Mouse (Mus musculus) intestine, embryonic 15.5 days (tissue): ENCODE results near the gene Prr15l. TPM values are rescaled to one million over a fixed set of nuclear protein-coding genes. Genes with fewer than 3 reads are reported as not detected.

Source experiments
- ATAC-seq: fragments of 200-750 bp; cut with Nextera tagmentation; 2 replicates; pipeline ENCODE4 v1.8.0; 2017; ENCODE audit warnings: moderate TSS enrichment, moderate library complexity
- H3K27ac ChIP-seq: fragments of 300-500 bp; sonication (generic); 2 replicates; pipeline ENCODE4 v1.5.1; 2015; ENCODE audit warnings: mild to moderate bottlenecking, inconsistent platforms
- H3K27me3 ChIP-seq: fragments of 300-500 bp; sonication (generic); replicated peaks from 2 replicates; pipeline ENCODE4 v1.6.1; 2015; ENCODE audit warnings: inconsistent platforms
- H3K36me3 ChIP-seq: fragments of 300-500 bp; sonication (generic); 2 replicates; pipeline ENCODE4 v1.6.1; 2015; ENCODE audit warnings: inconsistent platforms
- H3K4me1 ChIP-seq: fragments of 300-500 bp; sonication (generic); replicated peaks from 2 replicates; pipeline ENCODE4 v1.6.1; 2015; ENCODE audit warnings: inconsistent platforms
- H3K4me2 ChIP-seq: fragments of 300-500 bp; sonication (generic); replicated peaks from 2 replicates; pipeline ENCODE4 v1.6.1; 2015; ENCODE audit warnings: mild to moderate bottlenecking, inconsistent platforms
- H3K4me3 ChIP-seq: fragments of 300-500 bp; sonication (generic); replicated peaks from 2 replicates; pipeline ENCODE4 v1.5.1; 2015; ENCODE audit warnings: inconsistent platforms
- H3K9ac ChIP-seq: fragments of 300-500 bp; sonication (generic); 2 replicates; pipeline ENCODE4 v1.6.1; 2015; ENCODE audit warnings: inconsistent platforms
- H3K9me3 ChIP-seq: fragments of 300-500 bp; sonication (generic); 2 replicates; pipeline ENCODE4 v1.6.1; 2016; ENCODE audit warnings: inconsistent platforms
- WGBS: fragments of 180-500 bp; shearing (Covaris S2); methylation state at CpG from one replicate; pipeline ENCODE4 v1.1.7; 2015; 5-methylcytosine and 5-hydroxymethylcytosine counted together
- polyA plus RNA-seq: library from polyadenylated mRNA; unstranded; fragments of >200 nt; fragmentation: Nextera tagmentation; extraction: Ambion mirVana; gene quantifications from 2 replicates; pipeline ENCODE4 v1.2.1, GENCODE M21; 2015

The Prr15l gene
- polyA plus RNA-seq, 1 experiment from 2014 or later = 84.7 TPM

DNA sequence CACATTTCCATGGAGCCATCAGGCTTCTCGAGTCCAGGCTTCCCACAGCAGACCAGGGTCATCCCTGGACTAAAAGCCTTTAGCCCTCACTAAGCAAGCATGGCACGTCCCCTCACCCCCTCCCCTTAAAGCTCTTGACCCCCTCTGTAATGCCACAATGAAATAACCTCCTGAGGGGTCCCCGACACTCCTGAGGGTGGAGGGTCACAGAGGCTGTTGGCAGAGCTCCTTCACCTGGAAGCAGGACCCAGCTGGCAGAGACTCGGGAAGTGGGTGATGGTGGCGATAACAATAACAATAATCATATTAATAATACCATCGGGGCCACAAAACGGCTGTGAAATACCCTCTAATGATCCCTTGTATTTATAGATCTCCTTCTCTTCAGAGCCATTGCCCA lies 55.0 kb downstream of the Prr15l start, which contains the start of gene Sp2:
Gene Sp2, minus strand, starts transcription at position 101 of the 400 bp plus-strand sequence.
- 0 out of 2 replicates have a peak within 1 kb of the TSS, but pooled peaks have one; percentile 10 for H3K4me2 ChIP-seq
- no peak within 1 kb of the TSS for H3K4me3 ChIP-seq
- H3K9me3 ChIP-seq = no peaks in the 10 kb centered on the region
- H3K27ac ChIP-seq = no peak within 1 kb of the TSS
- no peaks in the 10 kb centered on the region for H3K27me3 ChIP-seq
- WGBS = 77% methylated on average over 7 of the region's 7 CpGs
- 0 out of 2 replicates have a peak within 1 kb of the TSS, but pooled peaks have one; percentile 23 for H3K9ac ChIP-seq
- peaks cover 7% of the 10 kb centered on the region for H3K4me1 ChIP-seq
- no peak for ATAC-seq
- H3K36me3 ChIP-seq = no peaks in the 10 kb centered on the region

DNA sequence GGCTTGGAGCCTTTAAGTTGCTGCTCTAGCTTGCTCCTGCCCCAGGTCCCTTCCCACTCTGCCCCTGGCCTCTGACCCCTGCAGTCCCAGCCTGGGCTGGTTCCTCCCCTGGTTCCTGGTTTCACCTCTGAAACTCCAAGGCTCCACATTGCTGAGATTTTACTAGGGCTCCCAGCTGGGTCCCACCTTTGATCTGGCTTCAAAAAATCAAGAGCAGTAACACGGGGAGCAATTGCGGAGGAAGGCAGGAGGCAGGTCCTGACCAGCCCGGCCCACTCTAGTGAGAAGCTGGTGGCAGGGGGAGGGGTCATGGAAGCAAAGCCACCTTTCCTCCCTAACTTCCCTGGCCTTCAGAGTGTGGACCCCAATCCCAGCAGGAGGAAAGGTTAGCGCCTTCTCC lies 57.0 kb downstream of the Prr15l start:
- ATAC-seq = no peak
- Histone ChIP-seq H3K4me1 (peaks cover 10% of the 10 kb centered on the region), H3K27ac (no peak overlapping the region), H3K9me3 (no peaks in the 10 kb centered on the region), H3K27me3 (no peaks in the 10 kb centered on the region), H3K36me3 (no peaks in the 10 kb centered on the region), H3K4me2 (no peak overlapping the region), H3K4me3 (no peak overlapping the region), H3K9ac (no peak overlapping the region)
- 38% methylated on average over 4 of the region's 4 CpGs for WGBS

DNA sequence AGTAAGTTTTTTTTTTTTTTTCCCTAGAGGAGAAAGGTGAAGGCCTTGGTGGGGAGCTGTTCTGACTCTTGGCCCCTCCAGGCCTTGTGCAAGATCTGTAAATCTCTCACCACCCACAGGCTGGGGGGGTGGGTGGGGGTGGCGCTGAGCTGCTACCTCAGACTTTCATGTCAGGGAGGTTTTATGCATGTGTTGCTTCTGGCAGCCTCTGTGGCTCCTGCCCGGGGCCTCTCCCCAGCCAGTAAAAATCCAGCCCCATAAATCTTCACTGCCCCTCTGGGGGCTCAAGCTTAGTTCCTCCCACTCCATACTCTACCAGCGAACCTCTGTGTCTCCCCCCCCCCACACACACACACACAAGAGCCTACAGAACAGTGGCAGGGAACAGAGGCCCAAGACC lies 58.6 kb downstream of the Prr15l start:
- no peaks in the 10 kb centered on the region for H3K36me3 ChIP-seq
- no peak overlapping the region for H3K27ac ChIP-seq
- 25% methylated on average over 3 of the region's 3 CpGs for WGBS
- peaks cover 10% of the 10 kb centered on the region for H3K4me1 ChIP-seq
- no peaks in the 10 kb centered on the region for H3K9me3 ChIP-seq
- ATAC-seq = no peak
- no peaks in the 10 kb centered on the region for H3K27me3 ChIP-seq
- no peak overlapping the region for H3K4me2 ChIP-seq
- no peak overlapping the region for H3K4me3 ChIP-seq
- H3K9ac ChIP-seq = no peak overlapping the region

Other genes with a start within 250 kb of the Prr15l start
- gene Snx11, start 150.5 kb upstream of the Prr15l start, polyA plus RNA-seq = 14.4 and 14.6 TPM in 2 replicates
- gene Cbx1, start 139.0 kb upstream of the Prr15l start, polyA plus RNA-seq = 92.8 and 101 TPM in 2 replicates
- gene Nfe2l1, start 98.1 kb upstream of the Prr15l start, polyA plus RNA-seq = 50.4 and 52.6 TPM in 2 replicates
- 93.5 and 94.6 TPM in 2 replicates for gene Copz2, start 78.2 kb upstream of the Prr15l start, polyA plus RNA-seq
- 64.2 and 66.7 TPM in 2 replicates for gene Cdk5rap3, start 11.6 kb upstream of the Prr15l start, polyA plus RNA-seq
- 81.9 and 92.8 TPM in 2 replicates for gene Pnpo, start 15.9 kb downstream of the Prr15l start, polyA plus RNA-seq
- gene Sp2, start 54.9 kb downstream of the Prr15l start, polyA plus RNA-seq = 13.3 and 15.1 TPM in 2 replicates
- gene Sp6, start 85.3 kb downstream of the Prr15l start, polyA plus RNA-seq = 0.29 and 0.30 TPM in 2 replicates
- gene Scrn2, start 101.8 kb downstream of the Prr15l start, polyA plus RNA-seq = 18.1 and 21.9 TPM in 2 replicates
- gene Lrrc46, start 113.3 kb downstream of the Prr15l start, polyA plus RNA-seq = 0.40 and 0.45 TPM in 2 replicates
- 86.9 and 88.7 TPM in 2 replicates for gene Mrpl10, start 113.5 kb downstream of the Prr15l start, polyA plus RNA-seq
- gene Osbpl7, start 122.5 kb downstream of the Prr15l start, polyA plus RNA-seq = 9.1 and 11.1 TPM in 2 replicates
- 0.24 and 0.25 TPM in 2 replicates for gene Tbx21, start 187.2 kb downstream of the Prr15l start, polyA plus RNA-seq
- 3.8 and 4.2 TPM in 2 replicates for gene Tbkbp1, start 223.4 kb downstream of the Prr15l start, polyA plus RNA-seq